Mouse (Mus musculus) midbrain, embryonic 13.5 days (tissue): ENCODE measurements at regions not wholly inside any gene's neighbourhood (a gene's known extent, or its start where the extent isn't known, plus 50 kb on each side); places are given as distances from the start of the nearest gene placed in this dataset.

Experiments used
- ATAC-seq: fragments of 200-750 bp; cut with Nextera tagmentation; 2 replicates; pipeline ENCODE4 v1.8.0; 2017; ENCODE audit warnings: mild to moderate bottlenecking, moderate TSS enrichment, moderate library complexity
- H3K27ac ChIP-seq: fragments of 300-500 bp; sonication (generic); 2 replicates; pipeline ENCODE4 v1.5.1; 2015; ENCODE audit warnings: inconsistent platforms, mild to moderate bottlenecking, moderate library complexity
- H3K27me3 ChIP-seq: fragments of 300-500 bp; sonication (generic); 2 replicates; pipeline ENCODE4 v1.6.1; 2015; ENCODE audit warnings: mild to moderate bottlenecking, inconsistent platforms
- H3K36me3 ChIP-seq: fragments of 300-500 bp; sonication (generic); 2 replicates; pipeline ENCODE4 v1.6.1; 2015; ENCODE audit warnings: mild to moderate bottlenecking, inconsistent platforms
- H3K4me1 ChIP-seq: fragments of 300-500 bp; sonication (generic); replicated peaks from 2 replicates; pipeline ENCODE4 v1.6.1; 2015; ENCODE audit warnings: inconsistent platforms
- H3K4me2 ChIP-seq: fragments of 300-500 bp; sonication (generic); replicated peaks from 2 replicates; pipeline ENCODE4 v1.6.1; 2015; ENCODE audit warnings: moderate library complexity, mild to moderate bottlenecking, inconsistent platforms
- H3K4me3 ChIP-seq: fragments of 300-500 bp; sonication (generic); replicated peaks from 2 replicates; pipeline ENCODE4 v1.5.1; 2015; ENCODE audit warnings: mild to moderate bottlenecking, inconsistent platforms
- H3K9ac ChIP-seq: fragments of 300-500 bp; sonication (generic); replicated peaks from 2 replicates; pipeline ENCODE4 v1.6.1; 2015; ENCODE audit warnings: mild to moderate bottlenecking, inconsistent platforms
- H3K9me3 ChIP-seq: fragments of 300-500 bp; sonication (generic); 2 replicates; pipeline ENCODE4 v1.6.1; 2016; ENCODE audit warnings: mild to moderate bottlenecking, inconsistent platforms
- WGBS: fragments of 180-500 bp; shearing (Covaris S2); methylation state at CpG from one replicate; pipeline ENCODE4 v1.1.7; 2015; 5-methylcytosine and 5-hydroxymethylcytosine counted together

- WGBS, result 84% methylated on average over 1 of the region's 1 CpGs
- no peak overlapping the region for H3K27ac ChIP-seq
- no peak overlapping the region for H3K9ac ChIP-seq
- H3K4me3 ChIP-seq, result no peak overlapping the region
- H3K27me3 ChIP-seq, result no peaks in the 10 kb centered on the region
- H3K9me3 ChIP-seq, result no peaks in the 10 kb centered on the region
- H3K4me2 ChIP-seq, result no peak overlapping the region
- H3K4me1 ChIP-seq, result no peaks in the 10 kb centered on the region
- ATAC-seq, result no peak
- H3K36me3 ChIP-seq, result no peaks in the 10 kb centered on the region
These were observed 1174.8 kb upstream of the Slc10a2 start for GRCm38 (mm10) chr8:6279903-6280302.
